Mouse (Mus musculus) heart, embryonic 11.5 days (tissue): ENCODE measurements around the gene Diexf. TPM values are rescaled to one million over a fixed set of nuclear protein-coding genes. Genes with fewer than 3 reads are reported as not detected.
A peak's percentile ranks its signal among the peaks of the same experiment; 100 is the strongest.

ENCODE experiments used
- ATAC-seq: fragments of 200-750 bp; cut with Nextera tagmentation; replicated peaks from 2 replicates; pipeline ENCODE4 v1.8.0; 2017; ENCODE audit warnings: moderate library complexity; ENCODE audit not compliant: insufficient number of reproducible peaks, low FRiP score, low TSS enrichment
- H3K27ac ChIP-seq: fragments of 300-500 bp; sonication (generic); 2 replicates; pipeline ENCODE4 v1.5.1; 2014; ENCODE audit warnings: mild to moderate bottlenecking, low read depth, low read length
- H3K27me3 ChIP-seq: fragments of 300-500 bp; sonication (generic); 2 replicates; pipeline ENCODE4 v1.6.1; 2014; ENCODE audit warnings: mild to moderate bottlenecking, low read length, mixed read lengths; ENCODE audit not compliant: control insufficient read depth, insufficient read depth
- H3K36me3 ChIP-seq: fragments of 300-500 bp; sonication (generic); 2 replicates; pipeline ENCODE4 v1.6.1; 2014; ENCODE audit warnings: mild to moderate bottlenecking, low read length, moderate library complexity, mixed read lengths; ENCODE audit not compliant: control insufficient read depth, insufficient read depth
- H3K4me1 ChIP-seq: fragments of 300-500 bp; sonication (generic); 2 replicates; pipeline ENCODE4 v1.6.1; 2014; ENCODE audit warnings: low read length; ENCODE audit not compliant: control insufficient read depth, insufficient read depth
- H3K4me2 ChIP-seq: fragments of 300-500 bp; sonication (generic); 2 replicates; pipeline ENCODE4 v1.6.1; 2014; ENCODE audit warnings: mild to moderate bottlenecking, moderate library complexity
- H3K4me3 ChIP-seq: fragments of 300-500 bp; sonication (generic); 2 replicates; pipeline ENCODE4 v1.5.1; 2014; ENCODE audit warnings: low read depth, low read length
- H3K9ac ChIP-seq: fragments of 300-500 bp; sonication (generic); 2 replicates; pipeline ENCODE4 v1.6.1; 2014; ENCODE audit warnings: mild to moderate bottlenecking, low read depth, low read length, moderate library complexity
- H3K9me3 ChIP-seq: fragments of 300-500 bp; sonication (generic); replicated peaks from 2 replicates; pipeline ENCODE4 v1.6.1; 2016; ENCODE audit warnings: low read length; ENCODE audit not compliant: control insufficient read depth
- WGBS: fragments of 180-500 bp; shearing (Covaris S2); extraction: QIAGEN DNeasy Blood & Tissue Kit; methylation state at CpG from one replicate; pipeline ENCODE4 v1.1.7; 2014; ENCODE audit not compliant: insufficient replicate concordance; 5-methylcytosine and 5-hydroxymethylcytosine counted together
- polyA plus RNA-seq: library from polyadenylated mRNA; unstranded; fragments of >200 nt; fragmentation: Nextera tagmentation; extraction: Ambion mirVana; gene quantifications from 2 replicates; pipeline ENCODE4 v1.2.1, GENCODE M21; 2014

Gene Diexf
- polyA plus RNA-seq, 1 experiment from 2014 or later, result 6.9 TPM

DNA sequence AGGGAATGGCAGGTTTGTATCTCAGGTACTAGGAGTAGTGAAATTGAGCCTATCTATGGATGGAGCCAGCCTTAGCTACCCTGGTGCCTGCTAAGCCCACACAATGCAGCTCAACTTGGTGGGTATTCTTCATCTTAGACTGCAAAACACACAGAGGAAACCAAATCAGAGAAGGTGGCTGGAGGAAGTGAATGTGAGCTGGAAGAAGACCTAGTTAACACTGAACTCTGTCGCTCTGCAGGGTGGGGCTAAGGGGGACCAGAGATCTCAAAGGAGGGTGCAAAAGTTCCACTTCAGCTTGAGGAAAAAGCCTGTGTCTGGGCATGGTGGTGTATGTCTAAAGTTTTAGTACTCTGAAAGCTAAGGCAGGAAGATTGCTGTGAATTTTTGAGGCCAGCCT lies 29.5 kb upstream of the Diexf start:
- H3K4me1 ChIP-seq, result peaks cover 5% of the 10 kb centered on the region; the same call in 1 of the 2 replicates
- WGBS, result 39% methylated on average over 1 of the region's 1 CpGs
- no peak overlapping the region for H3K9ac ChIP-seq
- 0 out of 2 replicates have a peak, but pooled peaks cover 5% of the 10 kb centered on the region for H3K27me3 ChIP-seq
- H3K27ac ChIP-seq, result no peak overlapping the region
- H3K36me3 ChIP-seq, result no peaks in the 10 kb centered on the region
- no peaks in the 10 kb centered on the region for H3K9me3 ChIP-seq
- H3K4me3 ChIP-seq, result no peak overlapping the region
- H3K4me2 ChIP-seq, result no peak overlapping the region
- no peak for ATAC-seq

- Histone ChIP-seq H3K4me3 (no peak overlapping the region), H3K36me3 (no peaks in the 10 kb centered on the region), H3K4me2 (no peak overlapping the region), H3K27ac (no peak overlapping the region), H3K27me3 (peaks cover 6% of the 10 kb centered on the region), H3K4me1 (peaks cover 5% of the 10 kb centered on the region; the same call in 1 of the 2 replicates), H3K9ac (no peak overlapping the region), H3K9me3 (no peaks in the 10 kb centered on the region)
- no peak for ATAC-seq
- 28% methylated on average over 3 of the region's 3 CpGs for WGBS
Observed at GRCm38 (mm10) chr1:193159163-193159562, 29.1 kb upstream of the Diexf start.

- ATAC-seq, result no peak
Observed at GRCm38 (mm10) chr1:193157111-193157492, 27.0 kb upstream of the Diexf start.

DNA sequence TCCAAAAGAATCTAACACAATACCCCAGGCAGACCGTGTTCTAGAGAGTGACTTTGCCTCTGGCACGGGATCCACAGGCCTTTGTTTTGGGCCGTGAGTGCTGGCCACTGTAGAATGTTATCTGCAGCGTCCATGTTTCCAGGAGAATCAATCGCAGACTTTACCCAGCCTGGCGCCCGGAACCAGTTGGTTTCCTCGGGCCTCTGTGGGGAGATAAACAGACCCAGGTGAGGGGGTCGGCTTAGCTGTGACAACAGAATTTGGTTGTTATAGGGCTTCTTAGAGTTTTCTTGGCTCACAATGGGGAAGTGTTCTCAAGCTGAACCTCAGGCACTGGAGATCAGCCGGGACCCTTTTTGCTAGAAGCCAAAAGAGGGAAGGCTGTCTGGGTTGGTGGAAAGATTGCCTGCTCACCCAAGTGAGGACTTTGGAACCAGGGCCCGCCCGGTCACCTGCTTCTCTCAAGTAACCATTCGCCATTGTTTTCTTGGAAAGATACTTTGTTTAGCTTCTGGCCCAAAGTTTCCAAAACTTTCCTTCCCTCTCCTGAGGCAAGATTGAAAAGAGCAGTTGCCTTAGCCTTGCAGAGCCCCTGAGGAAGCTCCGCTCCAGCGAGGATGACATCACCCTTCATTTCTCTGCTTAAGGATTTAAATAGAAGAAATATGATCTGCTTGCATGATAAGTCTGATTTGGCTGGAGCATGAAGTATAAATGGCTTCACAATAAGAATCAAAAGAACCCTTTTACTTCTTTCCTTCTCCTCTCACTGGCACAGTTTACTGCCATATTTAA lies 26.4 kb upstream of the Diexf start:
- peaks cover 21% of the 10 kb centered on the region for H3K4me1 ChIP-seq
- no peak overlapping the region for H3K9ac ChIP-seq
- no peak overlapping the region for H3K4me3 ChIP-seq
- H3K27me3 ChIP-seq, result peaks cover 27% of the 10 kb centered on the region
- whole genome bisulfite sequencing, result 56% methylated on average over 15 of the region's 15 CpGs
- ATAC-seq, result no peak
- no peaks in the 10 kb centered on the region for H3K9me3 ChIP-seq
- no peak overlapping the region for H3K4me2 ChIP-seq
- no peak overlapping the region for H3K27ac ChIP-seq
- no peaks in the 10 kb centered on the region for H3K36me3 ChIP-seq

More at GRCm38 (mm10) chr1:193157111-193157492, 27.0 kb upstream of the Diexf start:
- no peaks in the 10 kb centered on the region for H3K36me3 ChIP-seq
- H3K4me1 ChIP-seq, result peaks cover 18% of the 10 kb centered on the region; the same call in 1 of the 2 replicates
- no peak overlapping the region for H3K4me3 ChIP-seq
- H3K27ac ChIP-seq, result no peak overlapping the region
- no peak overlapping the region for H3K4me2 ChIP-seq
- 74% methylated on average over 8 of the region's 8 CpGs for WGBS
- no peaks in the 10 kb centered on the region for H3K9me3 ChIP-seq
- H3K27me3 ChIP-seq, result peaks cover 25% of the 10 kb centered on the region
- no peak overlapping the region for H3K9ac ChIP-seq

- no peak overlapping the region for H3K9ac ChIP-seq
Observed at GRCm38 (mm10) chr1:193153561-193153960, 23.5 kb upstream of the Diexf start.

DNA sequence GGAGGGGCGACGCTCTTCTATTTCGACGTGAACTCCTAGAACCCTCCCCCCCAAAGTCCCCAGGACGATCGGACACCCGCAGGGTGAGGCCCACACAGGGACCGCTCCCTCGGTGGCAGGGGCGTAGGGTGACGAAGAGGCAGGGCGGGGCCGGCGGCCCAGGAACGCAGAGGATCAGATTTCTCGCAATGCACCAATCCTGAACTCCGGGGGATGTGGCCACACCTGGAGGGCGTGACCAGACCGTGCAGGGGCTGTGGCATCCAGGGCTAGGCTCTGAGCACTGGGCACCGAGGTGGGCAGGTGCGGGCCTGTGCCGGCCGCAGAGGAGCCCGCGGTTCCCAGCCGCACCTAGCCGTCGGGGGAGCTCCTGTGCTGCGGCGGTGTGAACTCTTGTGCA lies 22.8 kb upstream of the Diexf start, which contains the start of gene Irf6:
TSS of gene Irf6 (plus strand) at position 240 of the 400 bp plus-strand sequence.
- Histone ChIP-seq H3K4me1 (peaks cover 24% of the 10 kb centered on the region), H3K9me3 (no peaks in the 10 kb centered on the region), H3K9ac (peak within 1 kb of the TSS; percentile 35; the same call in 1 of the 2 replicates), H3K36me3 (no peaks in the 10 kb centered on the region), H3K4me2 (peak within 1 kb of the TSS; percentile 66), H3K4me3 (peak within 1 kb of the TSS; percentile 35), H3K27ac (no peak within 1 kb of the TSS), H3K27me3 (peaks cover 27% of the 10 kb centered on the region)
- peak; percentile 86 for ATAC-seq
- WGBS, result under 1% methylated on average over 30 of the region's 30 CpGs

More at GRCm38 (mm10) chr1:193153561-193153960, 23.5 kb upstream of the Diexf start:
- ATAC-seq, result no peak
- Histone ChIP-seq H3K9me3 (no peaks in the 10 kb centered on the region), H3K27ac (no peak overlapping the region), H3K4me1 (peaks cover 24% of the 10 kb centered on the region), H3K27me3 (peaks cover 27% of the 10 kb centered on the region), H3K4me2 (peak overlapping the region; percentile 66), H3K36me3 (no peaks in the 10 kb centered on the region), H3K4me3 (peak overlapping the region; percentile 35)
- 29% methylated on average over 16 of the region's 16 CpGs for WGBS

- Histone ChIP-seq H3K9me3 (no peaks in the 10 kb centered on the region), H3K27ac (no peak overlapping the region; the same call in 1 of the 2 replicates), H3K27me3 (peaks cover 27% of the 10 kb centered on the region), H3K36me3 (no peaks in the 10 kb centered on the region), H3K4me3 (no peak overlapping the region), H3K9ac (peak overlapping the region; percentile 0; the same call in 1 of the 2 replicates), H3K4me2 (no peak overlapping the region), H3K4me1 (peaks cover 24% of the 10 kb centered on the region)
- 30% methylated on average over 7 of the region's 7 CpGs for WGBS
- no peak for ATAC-seq
Observed at GRCm38 (mm10) chr1:193151134-193151533, 21.1 kb upstream of the Diexf start.

DNA sequence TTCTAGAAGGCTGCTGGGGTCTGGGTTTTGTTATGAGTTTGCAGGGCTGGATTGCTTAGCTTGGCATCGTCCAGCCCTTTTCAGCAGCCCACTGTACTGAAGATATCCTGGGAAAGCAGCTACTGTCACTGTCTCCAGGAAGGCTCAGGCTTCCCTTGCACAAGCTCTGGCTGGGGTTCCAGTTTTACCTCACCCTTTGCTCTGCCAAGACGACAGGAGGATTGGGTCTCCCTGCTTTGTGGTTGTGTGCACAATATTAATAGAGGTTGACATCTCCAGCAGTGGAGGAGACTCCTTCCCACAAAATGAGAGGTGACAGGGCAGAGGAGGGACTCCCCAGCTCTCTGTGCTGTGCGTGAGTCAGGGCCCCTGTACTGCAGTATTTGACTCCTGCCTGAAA lies 19.2 kb upstream of the Diexf start:
- H3K9me3 ChIP-seq, result no peaks in the 10 kb centered on the region
- no peak overlapping the region for H3K4me3 ChIP-seq
- no peak overlapping the region for H3K4me2 ChIP-seq
- H3K4me1 ChIP-seq, result peaks cover 24% of the 10 kb centered on the region
- H3K9ac ChIP-seq, result no peak overlapping the region
- 52% methylated on average over 3 of the region's 3 CpGs for WGBS
- H3K36me3 ChIP-seq, result no peaks in the 10 kb centered on the region
- peaks cover 22% of the 10 kb centered on the region for H3K27me3 ChIP-seq
- no peak overlapping the region for H3K27ac ChIP-seq
- no peak for ATAC-seq
